Mouse (Mus musculus): ENCODE data around the gene 9330182O14Rik. TPM values are rescaled to one million over a fixed set of nuclear protein-coding genes. Genes with fewer than 3 reads are reported as not detected.
A peak's percentile ranks its signal among the peaks of the same experiment; 100 is the strongest.

9330182O14Rik gene
- polyA plus RNA-seq (2016; fragmentation: Nextera tagmentation; extraction: Ambion mirVana): not detected in 2 replicates

DNA sequence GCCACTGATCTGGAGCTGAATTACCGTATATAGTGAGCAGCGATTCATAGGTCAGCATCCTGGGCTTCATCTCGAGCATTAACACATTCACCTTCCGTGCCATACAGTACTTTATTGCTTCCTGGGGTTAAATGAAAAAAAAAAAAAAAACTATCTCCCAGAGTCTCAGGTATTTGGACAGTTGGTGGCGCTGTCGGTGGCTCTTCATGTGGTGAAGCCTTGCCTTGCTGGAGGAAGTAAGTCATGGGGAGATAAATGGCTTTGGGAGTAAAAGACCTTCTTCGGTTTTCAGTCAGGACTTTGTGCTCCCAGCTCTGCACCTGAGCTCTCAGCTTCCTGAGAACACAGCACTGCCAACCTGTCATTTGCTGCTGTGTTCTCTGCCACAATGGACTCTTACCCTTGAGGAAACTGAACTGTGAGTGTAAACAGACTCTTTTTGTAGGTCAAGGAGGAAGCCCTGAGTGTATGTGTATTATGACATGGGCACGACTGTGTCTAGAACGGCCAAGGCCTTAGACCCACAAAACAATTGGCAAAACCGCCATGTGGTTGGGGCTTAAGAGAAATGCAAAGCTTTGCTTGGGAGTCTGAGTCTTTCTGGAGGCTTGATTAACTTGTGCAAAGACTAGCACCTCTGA, at the start of gene 9330182O14Rik:
9330182O14Rik (plus strand) TSS at position 214 of the 641 bp plus-strand sequence.
- WGBS: 53% methylated on average over 10 of the region's 10 CpGs
- H3K4me3 ChIP-seq: no peak within 1 kb of the TSS

DNA sequence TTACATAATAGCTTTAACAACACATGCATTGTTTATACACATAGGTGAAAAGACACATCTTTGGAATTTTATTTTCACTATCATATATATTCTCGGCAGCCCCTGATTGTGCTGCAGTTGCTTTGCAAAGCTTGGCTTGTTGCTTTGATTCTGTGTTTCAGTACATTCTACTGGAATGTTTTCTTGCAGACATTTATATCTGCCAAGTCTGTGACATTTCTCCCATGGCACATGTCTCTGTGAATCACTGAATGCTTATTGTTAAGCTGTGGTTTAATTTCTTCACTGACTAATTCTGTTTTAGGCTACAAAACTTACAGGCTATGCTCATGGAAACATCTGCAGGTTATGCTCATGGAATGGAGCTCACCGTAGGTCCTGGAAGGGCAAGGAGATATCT, 30.9 kb upstream of the 9330182O14Rik start:
- H3K4me1 ChIP-seq: no peaks in the 10 kb centered on the region
- H3K27me3 ChIP-seq (ENCODE audit: insufficient read depth, poor library complexity, severe bottlenecking): no peaks in the 10 kb centered on the region
- DNase-seq (ENCODE audit: low spot score): no peak
- no peaks in the 10 kb centered on the region for H3K36me3 ChIP-seq
- 85% methylated on average over 2 of the region's 2 CpGs for WGBS
- H3K27ac ChIP-seq: no peak overlapping the region
- no peaks in the 10 kb centered on the region for H3K9me3 ChIP-seq
- H3K4me3 ChIP-seq: no peak overlapping the region

More for the DNA sequence above, at the start of gene 9330182O14Rik:
- Histone ChIP-seq H3K9me3 (no peaks in the 10 kb centered on the region), H3K27ac (no peak within 1 kb of the TSS), H3K36me3 (no peaks in the 10 kb centered on the region), H3K4me1 (peaks cover 19% of the 10 kb centered on the region), H3K27me3 (ENCODE audit: insufficient read depth, poor library complexity, severe bottlenecking) (peaks cover 6% of the 10 kb centered on the region; the same call in 1 of the 2 replicates)
- no peak for DNase-seq (ENCODE audit: low spot score)

DNA sequence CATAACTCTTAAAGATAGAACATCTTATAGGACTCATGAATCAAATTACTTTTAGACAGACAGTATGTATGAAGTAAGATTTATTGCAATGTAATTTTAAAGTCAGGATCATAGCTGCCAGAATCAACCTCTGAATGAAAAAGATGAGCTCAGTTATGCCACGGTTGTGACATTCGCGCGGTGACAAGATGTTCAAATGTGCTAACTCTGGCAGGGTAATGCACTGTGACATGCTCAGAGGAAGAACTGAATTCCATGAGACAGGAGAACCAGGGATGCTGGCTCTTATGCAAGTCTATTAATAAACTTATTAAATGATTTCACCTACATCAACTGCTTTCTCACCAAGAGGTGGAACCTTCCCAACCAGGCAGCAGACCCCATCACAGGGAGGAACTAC, 28.5 kb upstream of the 9330182O14Rik start:
- Histone ChIP-seq H3K27ac (no peak overlapping the region), H3K27me3 (ENCODE audit: insufficient read depth, poor library complexity, severe bottlenecking) (no peaks in the 10 kb centered on the region), H3K4me3 (no peak overlapping the region), H3K36me3 (no peaks in the 10 kb centered on the region), H3K4me1 (no peaks in the 10 kb centered on the region), H3K9me3 (no peaks in the 10 kb centered on the region)
- no peak for DNase-seq (ENCODE audit: low spot score)
- 87% methylated on average over 4 of the region's 4 CpGs for WGBS

DNA sequence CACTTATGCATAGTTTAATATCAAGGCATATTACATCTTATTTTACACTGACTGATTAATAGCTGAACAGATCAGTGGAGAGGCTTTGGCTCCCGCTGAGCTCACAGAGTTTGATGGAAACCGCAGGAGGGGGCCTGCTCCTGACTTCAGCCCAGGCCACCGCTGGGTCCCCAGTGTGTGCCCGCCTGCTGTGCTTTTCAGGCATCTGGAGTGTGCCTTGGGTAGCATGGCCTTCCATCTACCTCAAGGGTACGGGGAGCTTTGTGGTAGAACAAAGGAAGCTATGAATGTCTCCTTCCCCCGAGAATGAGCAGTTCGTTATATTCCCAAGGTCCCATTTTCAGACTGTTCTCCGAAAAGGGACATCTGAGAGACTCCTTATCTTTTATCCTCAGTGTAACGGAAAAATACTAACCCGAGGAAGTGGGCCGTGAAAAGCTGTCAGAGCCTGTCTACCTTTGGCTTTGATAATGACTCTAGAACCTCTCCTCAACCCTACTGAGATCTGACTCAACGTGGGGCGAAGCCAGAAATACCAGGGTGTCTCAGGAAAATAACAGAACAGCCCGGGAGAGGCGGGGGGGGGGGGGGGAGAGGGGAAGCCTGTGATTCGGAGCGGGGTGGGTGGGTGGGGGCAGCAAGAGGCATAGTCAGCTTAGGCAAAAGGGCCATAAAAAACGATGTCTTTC, 20.1 kb upstream of the 9330182O14Rik start:
- WGBS: 24% methylated on average over 17 of the region's 18 CpGs
- Histone ChIP-seq H3K4me3 (peak overlapping the region; percentile 42; the same call in 1 of the 2 replicates), H3K9me3 (no peaks in the 10 kb centered on the region), H3K4me1 (peaks cover 13% of the 10 kb centered on the region), H3K36me3 (no peaks in the 10 kb centered on the region), H3K27ac (no peak overlapping the region), H3K27me3 (ENCODE audit: insufficient read depth, poor library complexity, severe bottlenecking) (no peaks in the 10 kb centered on the region)
- no peak for DNase-seq (ENCODE audit: low spot score)

DNA sequence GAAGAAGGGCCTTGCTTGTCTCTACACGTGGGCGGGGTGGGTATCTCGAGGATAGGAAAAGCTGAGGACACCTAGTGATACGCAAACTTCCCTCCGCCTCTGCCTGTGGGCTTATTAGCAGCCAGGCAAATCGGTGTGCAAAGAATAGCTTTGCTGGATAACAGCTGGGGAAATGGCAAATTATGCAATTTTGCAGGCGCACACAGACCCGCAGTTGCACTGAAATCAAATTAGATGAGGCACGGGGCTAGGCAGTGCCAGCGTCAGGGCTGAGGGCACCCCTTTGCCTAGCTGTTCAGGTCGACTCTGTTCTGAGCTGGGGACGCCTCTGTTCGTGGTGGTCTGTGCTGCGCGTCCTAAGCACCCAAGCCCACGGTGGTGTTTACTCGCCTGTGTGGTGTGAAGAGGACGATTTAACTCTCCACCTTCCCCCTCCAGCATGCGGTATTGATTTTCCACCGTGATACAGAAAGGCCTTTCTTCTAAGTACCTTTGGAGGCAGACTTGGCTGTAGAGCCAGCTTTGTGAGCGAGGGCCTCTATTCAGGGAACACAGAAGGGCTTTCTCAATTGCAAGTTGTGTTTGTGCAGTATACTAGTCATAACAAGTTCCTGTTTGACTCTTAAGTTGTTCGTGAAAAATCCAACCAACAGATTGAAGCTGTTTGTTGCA, 19.4 kb upstream of the 9330182O14Rik start:
- Histone ChIP-seq H3K4me3 (peak overlapping the region; percentile 42), H3K36me3 (no peaks in the 10 kb centered on the region), H3K4me1 (peaks cover 13% of the 10 kb centered on the region), H3K9me3 (no peaks in the 10 kb centered on the region), H3K27ac (no peak overlapping the region), H3K27me3 (ENCODE audit: insufficient read depth, poor library complexity, severe bottlenecking) (no peaks in the 10 kb centered on the region)
- 38% methylated on average over 22 of the region's 22 CpGs for WGBS
- no peak for DNase-seq (ENCODE audit: low spot score)

DNA sequence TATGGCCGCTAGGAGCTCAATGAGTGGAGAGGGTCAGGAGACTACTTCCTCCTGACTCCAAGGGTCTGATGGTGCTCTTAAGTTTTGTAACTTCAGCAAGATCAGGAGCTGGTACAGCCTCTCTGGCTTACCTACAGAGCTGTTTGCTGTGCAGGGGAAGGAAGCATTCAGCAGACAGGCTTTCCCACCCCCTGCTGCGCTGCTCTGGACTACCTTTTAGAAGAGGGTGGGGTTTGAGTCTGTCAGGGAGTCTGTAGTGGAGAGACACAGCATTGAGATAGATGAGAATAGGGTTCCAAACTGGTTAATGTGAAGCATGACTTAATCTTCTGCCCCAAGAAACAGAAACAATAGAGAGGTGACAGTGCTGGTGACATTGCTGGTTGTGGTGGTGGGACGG, 17.8 kb upstream of the 9330182O14Rik start:
- DNase-seq (ENCODE audit: low spot score): no peak
- Histone ChIP-seq H3K4me3 (no peak overlapping the region), H3K4me1 (peaks cover 13% of the 10 kb centered on the region), H3K27me3 (ENCODE audit: insufficient read depth, poor library complexity, severe bottlenecking) (no peaks in the 10 kb centered on the region), H3K36me3 (no peaks in the 10 kb centered on the region), H3K27ac (no peak overlapping the region), H3K9me3 (no peaks in the 10 kb centered on the region)
- 87% methylated on average over 3 of the region's 3 CpGs for WGBS

DNA sequence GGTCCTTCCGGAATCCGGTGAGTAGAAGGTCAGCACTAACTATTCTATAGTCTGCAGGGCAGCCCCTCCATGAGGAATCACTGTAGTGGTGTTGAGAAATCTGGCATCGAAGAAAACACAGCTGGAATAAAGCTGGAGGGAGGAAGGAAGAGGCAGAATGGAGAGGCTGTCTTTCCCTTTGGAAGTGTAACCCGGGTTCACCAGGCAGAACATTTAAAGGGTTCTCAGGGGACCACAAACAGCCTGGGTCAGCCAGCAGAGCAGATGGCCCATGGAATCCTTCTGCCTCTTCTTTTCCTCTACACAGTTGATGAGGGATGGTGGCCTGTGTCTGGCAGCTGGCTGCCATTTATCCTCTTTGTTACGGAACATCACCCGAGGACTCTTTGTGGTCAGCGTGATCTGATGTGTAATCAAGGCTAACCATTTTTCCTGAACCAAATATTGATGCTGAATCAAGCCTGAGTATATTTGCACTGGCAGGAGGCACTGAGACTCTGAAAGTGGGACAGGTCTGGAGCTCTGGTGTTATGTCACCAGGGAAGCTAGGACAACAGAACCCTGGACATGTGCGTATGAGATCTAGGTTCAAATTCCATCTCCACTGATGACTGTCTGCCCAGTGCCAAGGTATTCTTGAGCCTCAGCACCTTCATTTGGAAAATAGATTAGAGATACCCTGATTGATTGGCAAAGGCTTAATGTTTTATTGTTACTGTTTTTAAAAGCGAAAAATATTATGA, 9.8 kb upstream of the 9330182O14Rik start:
- DNase-seq (ENCODE audit: low spot score): no peak
- H3K27me3 ChIP-seq (ENCODE audit: insufficient read depth, poor library complexity, severe bottlenecking): no peaks in the 10 kb centered on the region

DNA sequence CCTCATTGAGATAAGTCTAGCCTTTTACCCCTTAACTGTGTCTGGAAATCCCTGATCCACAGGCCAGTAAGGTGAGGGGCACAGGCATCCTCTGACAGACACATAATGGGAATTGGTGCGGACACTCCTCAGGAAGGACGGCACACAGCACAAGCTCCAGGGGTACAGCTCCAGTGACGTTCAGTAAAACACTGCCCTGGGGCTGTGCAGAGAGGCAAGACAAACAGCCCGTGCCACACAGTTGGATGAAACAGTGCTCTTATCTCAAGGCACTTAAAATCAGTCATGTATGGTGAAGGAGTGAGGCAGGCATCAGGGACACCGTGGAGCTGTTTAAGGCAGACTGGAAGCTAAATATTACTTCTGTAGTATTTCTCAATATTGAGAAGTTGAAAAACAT, 4.7 kb upstream of the 9330182O14Rik start:
- 31% methylated on average over 5 of the region's 5 CpGs for WGBS
- Histone ChIP-seq H3K9me3 (no peaks in the 10 kb centered on the region), H3K4me3 (peak overlapping the region; percentile 18; the same call in 1 of the 2 replicates), H3K27me3 (ENCODE audit: insufficient read depth, poor library complexity, severe bottlenecking) (peaks cover 6% of the 10 kb centered on the region; the same call in 1 of the 2 replicates), H3K27ac (no peak overlapping the region), H3K36me3 (no peaks in the 10 kb centered on the region), H3K4me1 (peaks cover 23% of the 10 kb centered on the region)
- no peak for DNase-seq (ENCODE audit: low spot score)

More for the DNA sequence above, 9.8 kb upstream of the 9330182O14Rik start:
- no peak overlapping the region for H3K4me3 ChIP-seq
- no peak overlapping the region for H3K27ac ChIP-seq
- peaks cover 5% of the 10 kb centered on the region for H3K4me1 ChIP-seq
- H3K9me3 ChIP-seq: no peaks in the 10 kb centered on the region
- no peaks in the 10 kb centered on the region for H3K36me3 ChIP-seq
- 66% methylated on average over 9 of the region's 9 CpGs for WGBS

DNA sequence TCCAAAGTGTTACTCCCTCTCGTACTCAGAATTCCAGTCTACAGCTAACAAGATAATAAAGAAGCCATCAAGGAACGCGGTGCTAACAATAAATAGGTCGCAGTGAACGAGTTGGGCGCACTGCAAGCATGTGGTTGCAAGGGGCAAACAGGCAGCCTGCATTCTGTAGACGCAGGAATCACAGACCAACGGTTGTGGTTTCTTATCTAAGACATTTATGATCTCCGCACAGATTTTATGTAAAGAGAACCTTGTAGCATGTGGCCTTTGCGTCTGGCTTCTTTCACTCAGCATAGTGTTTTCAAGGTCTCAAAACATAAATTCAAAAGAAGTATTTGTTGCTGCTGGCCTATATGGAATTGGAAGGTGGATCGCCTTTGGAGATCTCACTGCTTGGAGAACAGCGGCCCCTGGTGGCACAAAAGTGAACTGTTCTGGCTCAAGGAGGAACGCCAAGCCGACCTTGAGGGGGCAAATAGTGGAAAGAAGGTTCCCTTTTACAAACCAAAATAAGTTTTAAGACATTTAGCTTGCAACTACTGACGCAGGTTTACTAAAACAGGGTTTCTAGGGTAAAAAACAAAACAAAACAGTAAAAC, 3.2 kb upstream of the 9330182O14Rik start:
- DNase-seq (ENCODE audit: low spot score): peak; percentile 84
- Histone ChIP-seq H3K36me3 (no peaks in the 10 kb centered on the region), H3K27ac (no peak overlapping the region), H3K4me3 (no peak overlapping the region), H3K9me3 (no peaks in the 10 kb centered on the region), H3K27me3 (ENCODE audit: insufficient read depth, poor library complexity, severe bottlenecking) (peaks cover 6% of the 10 kb centered on the region; the same call in 1 of the 2 replicates), H3K4me1 (peaks cover 23% of the 10 kb centered on the region)
- WGBS: 18% methylated on average over 15 of the region's 15 CpGs

DNA sequence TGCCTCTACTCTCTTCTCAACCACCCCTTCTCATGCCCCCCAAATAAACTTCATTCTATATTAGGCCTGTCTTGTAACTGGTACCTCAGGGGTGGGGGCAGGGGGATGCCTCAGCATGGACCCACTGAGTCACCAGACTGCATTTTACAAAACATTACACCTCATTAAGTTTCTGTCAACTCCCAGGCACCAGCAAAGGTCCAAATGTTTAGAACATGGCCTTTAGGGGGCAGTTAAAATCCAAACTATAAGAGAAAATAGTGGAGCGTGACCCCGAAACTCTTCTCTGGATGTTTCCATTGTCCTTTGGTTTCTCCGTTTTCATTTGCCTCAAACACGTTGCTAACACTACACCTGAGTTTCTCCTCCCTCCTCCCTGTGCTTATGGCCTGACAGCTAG, 1.8 kb upstream of the 9330182O14Rik start:
- H3K36me3 ChIP-seq: no peaks in the 10 kb centered on the region
- no peak overlapping the region for H3K27ac ChIP-seq
- H3K4me1 ChIP-seq: peaks cover 23% of the 10 kb centered on the region
- peaks cover 6% of the 10 kb centered on the region; the same call in 1 of the 2 replicates for H3K27me3 ChIP-seq (ENCODE audit: insufficient read depth, poor library complexity, severe bottlenecking)
- WGBS: 70% methylated on average over 4 of the region's 4 CpGs
- no peaks in the 10 kb centered on the region for H3K9me3 ChIP-seq
- no peak for DNase-seq (ENCODE audit: low spot score)
- H3K4me3 ChIP-seq: no peak overlapping the region

DNA sequence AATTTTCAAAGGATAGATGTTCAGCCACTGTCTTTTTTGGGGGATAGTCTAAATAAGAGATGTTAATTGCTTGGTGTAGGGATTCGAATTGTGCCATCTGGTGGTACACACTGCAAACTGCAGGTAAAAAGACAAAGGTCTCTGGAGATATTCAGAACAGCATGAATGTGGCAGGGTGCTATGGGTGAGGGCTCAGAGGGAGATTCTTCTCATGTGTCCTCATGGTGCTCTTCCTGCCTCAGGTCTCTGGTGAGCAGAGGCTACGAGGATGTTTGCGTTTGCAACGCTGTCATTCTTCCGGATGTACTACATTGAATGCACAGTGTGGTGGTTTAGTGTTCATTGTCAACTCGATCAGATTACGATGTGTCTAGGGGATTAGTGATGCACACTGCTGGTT, 10.1 kb downstream of the 9330182O14Rik start:
- H3K27me3 ChIP-seq (ENCODE audit: insufficient read depth, poor library complexity, severe bottlenecking): no peaks in the 10 kb centered on the region
- no peak overlapping the region for H3K27ac ChIP-seq
- no peaks in the 10 kb centered on the region for H3K9me3 ChIP-seq
- no peaks in the 10 kb centered on the region for H3K36me3 ChIP-seq
- H3K4me1 ChIP-seq: no peaks in the 10 kb centered on the region
- DNase-seq (ENCODE audit: low spot score): no peak
- H3K4me3 ChIP-seq: no peak overlapping the region
- WGBS: 51% methylated on average over 7 of the region's 7 CpGs

DNA sequence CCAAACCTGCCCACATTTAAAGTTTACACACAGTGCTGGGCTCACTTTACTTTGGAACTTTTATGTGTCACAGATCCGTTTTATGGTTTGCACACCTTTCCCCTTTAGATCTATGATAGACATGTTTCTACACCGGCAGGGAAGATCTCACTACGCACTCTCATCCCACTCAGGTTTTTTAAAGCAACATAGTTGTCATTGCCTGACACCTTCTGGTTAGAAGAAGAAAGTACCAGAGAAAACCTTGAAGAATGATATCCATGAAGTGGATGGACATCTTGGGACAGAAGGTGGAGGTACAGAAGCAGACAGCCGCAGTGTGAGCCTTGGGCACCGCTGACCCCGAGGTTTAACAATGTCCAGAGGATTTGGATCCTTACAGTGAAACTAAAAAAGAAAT, 23.5 kb downstream of the 9330182O14Rik start:
- 83% methylated on average over 6 of the region's 6 CpGs for WGBS
- Histone ChIP-seq H3K4me3 (no peak overlapping the region), H3K4me1 (no peaks in the 10 kb centered on the region), H3K27me3 (ENCODE audit: insufficient read depth, poor library complexity, severe bottlenecking) (no peaks in the 10 kb centered on the region), H3K27ac (no peak overlapping the region), H3K9me3 (no peaks in the 10 kb centered on the region), H3K36me3 (no peaks in the 10 kb centered on the region)
- DNase-seq (ENCODE audit: low spot score): no peak
